Mouse (Mus musculus) stomach, embryonic 14.5 days (tissue): ENCODE results near the gene Psapl1. TPM values are rescaled to one million over a fixed set of nuclear protein-coding genes. Genes with fewer than 3 reads are reported as not detected.

Experiments used
- ATAC-seq: fragments of 200-750 bp; cut with Nextera tagmentation; 2 replicates; pipeline ENCODE4 v1.8.0; 2017; ENCODE audit warnings: low read depth, moderate TSS enrichment; ENCODE audit not compliant: insufficient number of reproducible peaks, insufficient read depth, low FRiP score
- H3K27ac ChIP-seq: fragments of 300-500 bp; sonication (generic); 2 replicates; pipeline ENCODE4 v1.5.1; 2014; ENCODE audit warnings: mild to moderate bottlenecking, low read length, moderate library complexity, mixed read lengths
- H3K27me3 ChIP-seq: fragments of 300-500 bp; sonication (generic); 2 replicates; pipeline ENCODE4 v1.6.1; 2014; ENCODE audit warnings: low read length, control low read depth, mixed read lengths; ENCODE audit not compliant: control insufficient read depth, insufficient read depth
- H3K36me3 ChIP-seq: fragments of 300-500 bp; sonication (generic); 2 replicates; pipeline ENCODE4 v1.6.1; 2014; ENCODE audit warnings: mild to moderate bottlenecking, control low read depth, low read length, moderate library complexity, mixed read lengths; ENCODE audit not compliant: control insufficient read depth, insufficient read depth
- H3K4me1 ChIP-seq: fragments of 300-500 bp; sonication (generic); 2 replicates; pipeline ENCODE4 v1.6.1; 2014; ENCODE audit warnings: low read length, control low read depth, mixed read lengths; ENCODE audit not compliant: control insufficient read depth, insufficient read depth
- H3K4me2 ChIP-seq: fragments of 300-500 bp; sonication (generic); replicated peaks from 2 replicates; pipeline ENCODE4 v1.6.1; 2014; ENCODE audit warnings: low read depth, low read length, control low read depth
- H3K4me3 ChIP-seq: fragments of 300-500 bp; sonication (generic); 2 replicates; pipeline ENCODE4 v1.5.1; 2014; ENCODE audit warnings: low read depth, low read length, control low read depth
- H3K9ac ChIP-seq: fragments of 300-500 bp; sonication (generic); replicated peaks from 2 replicates; pipeline ENCODE4 v1.6.1; 2014; ENCODE audit warnings: low read depth, mild to moderate bottlenecking, control low read depth, low read length, moderate library complexity, mixed read lengths
- H3K9me3 ChIP-seq: fragments of 300-500 bp; sonication (generic); 2 replicates; pipeline ENCODE4 v1.6.1; 2016; ENCODE audit warnings: low read depth, low read length, control low read depth; ENCODE audit not compliant: control insufficient read depth
- WGBS: fragments of 180-500 bp; shearing (Covaris S2); extraction: QIAGEN DNeasy Blood & Tissue Kit; methylation state at CpG from one replicate; pipeline ENCODE4 v1.1.7; 2014; 5-methylcytosine and 5-hydroxymethylcytosine counted together
- polyA plus RNA-seq: library from polyadenylated mRNA; unstranded; fragments of >200 nt; fragmentation: Nextera tagmentation; extraction: Ambion mirVana; gene quantifications from 2 replicates; pipeline ENCODE4 v1.2.1, GENCODE M21; 2014

Gene Psapl1
- polyA plus RNA-seq, 1 experiment from 2014 or later, result 2.4 TPM

DNA sequence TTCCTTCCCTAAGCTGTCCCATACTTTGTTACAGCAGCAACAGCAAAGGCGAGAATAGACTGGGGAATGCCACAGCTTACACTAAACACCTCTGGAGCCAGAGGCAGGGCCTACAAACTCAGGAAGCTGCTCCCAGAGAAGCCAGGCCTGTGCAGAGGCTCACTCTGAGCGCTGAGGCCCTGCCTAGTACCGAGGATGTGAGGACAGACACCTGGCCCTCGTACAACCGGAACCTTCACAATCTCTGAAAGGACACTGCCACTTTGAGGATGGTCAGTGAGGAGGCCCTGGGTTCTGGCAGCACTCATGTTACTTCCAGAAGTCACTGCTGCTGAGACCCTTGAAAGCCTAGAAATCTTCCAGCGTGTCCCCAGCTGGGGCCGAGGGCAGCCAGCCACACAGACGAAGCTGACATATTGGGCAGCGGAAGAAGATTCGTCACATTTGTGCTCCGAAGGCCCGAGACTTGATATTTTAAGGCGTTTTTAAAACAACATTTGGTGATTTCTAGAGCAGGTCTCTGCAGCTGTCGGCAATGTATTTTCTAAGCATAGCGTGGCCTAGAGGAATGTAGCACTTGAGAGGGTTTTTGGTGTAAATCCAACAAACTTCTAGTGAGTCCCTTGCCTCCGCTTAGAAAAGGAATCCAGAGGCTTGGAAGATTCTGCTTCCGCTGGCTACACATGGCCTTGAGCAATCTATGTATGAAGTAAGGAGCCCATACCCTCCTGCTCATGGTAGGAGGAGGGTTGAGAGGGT is 49.1 kb downstream of the Psapl1 start:
- Histone ChIP-seq H3K4me2 (no peak overlapping the region), H3K4me3 (no peak overlapping the region), H3K9ac (no peak overlapping the region), H3K4me1 (peaks cover 30% of the 10 kb centered on the region), H3K27ac (peak overlapping the region; percentile 80), H3K9me3 (no peaks in the 10 kb centered on the region), H3K36me3 (no peaks in the 10 kb centered on the region), H3K27me3 (no peaks in the 10 kb centered on the region)
- no peak for ATAC-seq
- WGBS, result 52% methylated on average over 17 of the region's 17 CpGs

DNA sequence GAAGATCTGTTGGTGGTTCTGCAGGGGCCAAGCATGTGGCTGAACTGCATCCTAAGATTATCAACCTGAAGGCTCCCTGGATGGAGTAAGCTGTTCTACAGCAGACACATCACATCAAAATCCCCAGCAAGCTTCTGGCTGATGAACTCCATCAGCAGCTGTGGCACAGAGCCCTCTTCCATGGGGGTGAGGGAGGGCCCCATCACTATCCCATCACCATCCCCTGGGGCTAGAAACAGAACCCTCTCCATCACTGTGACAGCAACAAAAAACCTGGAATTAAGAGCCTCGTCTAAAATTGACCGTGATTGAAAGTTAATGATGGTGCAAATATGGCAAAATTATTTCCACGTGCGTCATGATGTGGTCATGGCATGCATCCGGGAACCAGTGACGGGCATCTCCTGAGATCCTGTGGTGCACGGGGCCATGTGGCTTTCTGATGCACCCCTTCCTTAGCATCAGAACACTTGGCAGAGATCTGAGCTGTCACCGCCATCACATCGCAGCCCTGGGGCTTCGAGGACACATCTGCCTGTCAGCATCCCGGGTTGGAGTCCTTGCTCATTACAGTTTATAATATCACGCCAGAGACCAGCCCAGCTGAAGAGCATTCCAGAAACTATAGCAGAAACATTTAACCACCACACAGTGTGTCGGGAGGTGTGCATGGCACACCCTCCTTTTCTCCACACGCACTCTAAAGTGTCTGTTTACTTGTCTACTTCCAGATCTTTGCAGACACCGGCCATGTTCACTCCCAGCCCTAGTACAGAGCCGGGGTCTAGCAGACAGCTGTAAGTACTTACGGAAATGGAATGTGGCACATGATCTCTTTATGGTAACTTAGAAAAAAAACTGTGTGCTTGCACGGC is 51.1 kb downstream of the Psapl1 start:
- peaks cover 33% of the 10 kb centered on the region for H3K4me1 ChIP-seq
- no peak overlapping the region for H3K4me2 ChIP-seq
- 58% methylated on average over 18 of the region's 18 CpGs for WGBS
- H3K9ac ChIP-seq, result no peak overlapping the region
- peak overlapping the region; percentile 80; the same call in 1 of the 2 replicates for H3K27ac ChIP-seq
- no peaks in the 10 kb centered on the region for H3K9me3 ChIP-seq
- no peak; the same call in 1 of the 2 replicates for ATAC-seq
- no peaks in the 10 kb centered on the region for H3K27me3 ChIP-seq
- no peaks in the 10 kb centered on the region for H3K36me3 ChIP-seq
- H3K4me3 ChIP-seq, result no peak overlapping the region

Other genes with a start within 250 kb of the Psapl1 start
- gene Sorcs2, start 194.1 kb downstream of the Psapl1 start, polyA plus RNA-seq, result 14.5 and 16.0 TPM in 2 replicates